Mouse (Mus musculus) stomach, postnatal 0 days (tissue): ENCODE results near the gene Ofd1.
A peak's percentile ranks its signal among the peaks of the same experiment; 100 is the strongest.

ENCODE experiments used
- CTCF ChIP-seq: IDR thresholded peaks from 2 replicates; pipeline ENCODE4 v1.5.1; 2016; ENCODE audit warnings: antibody characterized with exemption, low read depth, mild to moderate bottlenecking, moderate library complexity
- EP300 ChIP-seq: optimal IDR thresholded peaks from 2 replicates; pipeline ENCODE3; 2016; ENCODE audit warnings: antibody characterized with exemption

GRCm38 (mm10) chrX:166440616-166441063 is at the start of gene Ofd1:
- no peak for TF ChIP-seq CTCF
- peak; percentile 95 for TF ChIP-seq EP300
